Mouse (Mus musculus) Patski (cell line): ENCODE results near the gene Pcbp2. TPM values are rescaled to one million over a fixed set of nuclear protein-coding genes. Genes with fewer than 3 reads are reported as not detected.

Experiments
- ATAC-seq: fragments of 100-300 bp; one replicate; pipeline ENCODE4 v1.8.0; 2021
- CTCF ChIA-PET: fragments of 350-600 bp; sonication (Branson Sonifier 250); formaldehyde crosslinking; loops from one replicate; lab custom pipeline; 2022; ENCODE audit warnings: inconsistent platforms; lab: Charles Lee
- POLR2A ChIA-PET: fragments of 350-600 bp; sonication (Branson Sonifier 250); formaldehyde crosslinking; loops from one replicate; lab custom pipeline; 2022; ENCODE audit warnings: antibody characterized with exemption, inconsistent platforms; lab: Charles Lee
- DNase-seq: peaks from one replicate; pipeline ENCODE4 v3.0.0-alpha.2; 2011; ENCODE audit warnings: low read depth, low spot score
- H3K27me3 ChIP-seq: fragments of 371-371 bp; one replicate; pipeline ENCODE4 v1.5.1; 2021
- CTCF ChIP-seq: fragments of 100-300 bp; IDR thresholded peaks from one replicate; pipeline ENCODE4 v1.5.1; 2021
- in situ Hi-C: fragments of 300-500 bp; cut with MboI; formaldehyde crosslinking; loops from 3 replicates; pipeline ENCODE4 v1.11.1; 2018; ENCODE audit warnings: low pct_unique_long_range_greater_than_20kb, mixed read lengths
- polyA plus RNA-seq: library from polyadenylated mRNA; unstranded; gene quantifications from one replicate; pipeline ENCODE4 v1.2.3, GENCODE M21; 2021

The Pcbp2 gene
- polyA plus RNA-seq, 1 experiment from 2014 or later = 801 TPM

- in situ Hi-C loops = no loop called here
- CTCF ChIA-PET = interaction anchor here (1.0 to 1.8 kb wide), 2 partner anchors 9 to 10 kb away, joined by 3 to 5 read pairs; no protein-coding TSS in a partner anchor
- ATAC-seq = peak; percentile 95
- POLR2A ChIA-PET = interaction anchor here (0.5 to 2.1 kb wide), 9 partner anchors 8 to 239 kb away, joined by 3 to 6 read pairs (median 5); partner anchors contain the start of genes Mfsd5 and Prr13
- peak; percentile 99 for DNase-seq
- H3K27me3 ChIP-seq = no peaks in the 10 kb centered on the region
- no peak for TF ChIP-seq CTCF
These were observed 47.9 kb downstream of the Pcbp2 start, which contains the start of gene Tarbp2 for GRCm38 (mm10) chr15:102517976-102518858. Gene Tarbp2, plus strand, starts transcription at chr15:102518192.

DNA sequence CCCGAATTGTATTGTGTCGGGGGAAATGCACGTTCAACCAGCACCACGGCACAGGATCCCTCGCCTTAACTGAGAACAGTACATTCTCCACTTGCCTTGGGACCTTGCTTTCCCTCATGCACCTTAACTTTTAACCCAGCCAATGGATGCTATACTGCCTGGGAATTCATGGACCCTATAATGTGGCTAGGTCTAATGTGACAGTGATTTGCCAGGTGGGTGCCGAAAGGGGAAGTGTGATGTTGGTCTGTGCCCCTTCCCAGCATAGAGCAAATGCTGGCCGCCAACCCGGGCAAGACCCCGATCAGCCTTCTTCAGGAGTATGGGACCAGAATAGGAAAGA, 48.5 kb downstream of the Pcbp2 start:
- ChIA-PET POLR2A (interaction anchor here (0.5 to 2.1 kb wide), 4 partner anchors 8 to 57 kb away, joined by 3 to 6 read pairs (median 4); no protein-coding TSS in a partner anchor), CTCF (interaction anchor here (1.8 kb wide), 1 partner anchor 9 kb away, joined by 5 read pairs; no protein-coding TSS in a partner anchor)
- no peaks in the 10 kb centered on the region for H3K27me3 ChIP-seq
- no peak for TF ChIP-seq CTCF
- in situ Hi-C loops = no loop called here
- ATAC-seq (no peak), DNase-seq (no peak)

DNA sequence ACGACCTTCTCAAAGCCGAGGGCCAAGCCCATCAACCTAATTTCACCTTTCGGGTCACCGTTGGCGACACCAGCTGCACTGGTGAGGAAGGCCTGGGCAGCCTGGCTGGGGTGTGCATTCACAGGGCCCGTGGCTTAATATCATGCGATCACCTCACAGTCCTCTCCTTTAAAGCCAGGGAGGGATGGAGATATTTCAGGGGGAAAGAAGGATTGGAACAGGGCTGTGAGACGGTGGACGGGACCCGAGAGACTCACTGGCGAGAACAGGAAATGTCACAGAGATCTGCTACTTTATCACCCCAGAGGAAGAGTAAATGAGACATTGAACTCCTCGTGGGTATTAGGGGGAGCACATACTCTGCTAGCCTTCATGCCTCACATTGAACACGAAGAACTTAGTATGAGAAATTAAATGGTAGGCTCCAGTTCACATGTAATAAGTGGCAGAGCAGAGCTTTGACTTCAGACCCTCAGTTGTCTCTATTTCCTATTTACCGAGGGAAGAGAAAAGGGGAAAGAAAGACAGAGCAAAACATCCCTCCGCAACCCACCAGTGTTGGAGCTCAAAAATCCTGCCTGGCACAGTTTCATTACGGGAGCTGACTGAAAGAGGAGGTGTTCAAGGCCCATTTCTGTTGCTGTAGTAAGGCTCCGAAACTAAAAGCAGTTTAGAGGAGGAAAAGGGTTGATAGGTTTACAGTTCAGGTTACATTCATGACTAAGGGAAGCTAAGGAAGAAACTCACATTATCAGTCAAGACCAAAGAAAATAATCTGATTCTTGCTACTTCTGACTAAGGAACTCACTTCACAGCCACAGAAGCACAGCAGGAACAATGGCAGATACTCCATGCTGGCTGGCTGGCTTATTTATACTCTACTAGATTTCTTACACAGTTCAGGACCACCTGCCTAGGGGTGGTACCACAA, 49.1 kb downstream of the Pcbp2 start:
- no peak for TF ChIP-seq CTCF
- ATAC-seq = no peak

DNA sequence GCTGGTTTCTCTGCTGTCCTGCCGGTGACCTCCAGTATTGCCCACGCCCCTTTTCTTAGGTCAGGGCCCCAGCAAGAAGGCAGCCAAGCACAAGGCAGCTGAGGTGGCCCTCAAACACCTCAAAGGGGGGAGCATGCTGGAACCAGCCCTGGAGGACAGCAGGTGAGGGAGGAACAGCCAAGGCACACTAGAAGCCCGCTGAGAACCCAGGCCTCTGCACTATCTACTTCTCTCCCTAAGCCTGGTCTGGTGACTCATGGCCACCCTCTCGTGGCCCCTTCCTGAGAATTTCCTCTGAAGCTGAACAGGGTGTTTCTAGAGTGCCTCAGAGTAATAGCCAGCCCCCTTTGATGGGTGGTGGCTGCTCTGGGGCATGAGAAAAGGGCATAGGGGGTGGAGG, 50.1 kb downstream of the Pcbp2 start:
- no peak for ATAC-seq
- ChIA-PET CTCF (interaction anchor here (1.3 kb wide), 1 partner anchor 9 kb away, joined by 4 read pairs; no protein-coding TSS in a partner anchor), POLR2A (interaction anchor here (0.5 kb wide), 1 partner anchor 90 kb away, joined by 6 read pairs; no protein-coding TSS in a partner anchor)
- in situ Hi-C loops = no loop called here
- no peak for TF ChIP-seq CTCF
- no peak for DNase-seq
- H3K27me3 ChIP-seq = no peaks in the 10 kb centered on the region

More for the DNA sequence above, 49.1 kb downstream of the Pcbp2 start:
- POLR2A ChIA-PET = interaction anchor here (0.5 to 2.1 kb wide), 3 partner anchors 9 to 89 kb away, joined by 3 to 6 read pairs (median 6); no protein-coding TSS in a partner anchor
- H3K27me3 ChIP-seq = no peaks in the 10 kb centered on the region
- in situ Hi-C loops = no loop called here
- no peak for DNase-seq
- CTCF ChIA-PET = no interaction called here

DNA sequence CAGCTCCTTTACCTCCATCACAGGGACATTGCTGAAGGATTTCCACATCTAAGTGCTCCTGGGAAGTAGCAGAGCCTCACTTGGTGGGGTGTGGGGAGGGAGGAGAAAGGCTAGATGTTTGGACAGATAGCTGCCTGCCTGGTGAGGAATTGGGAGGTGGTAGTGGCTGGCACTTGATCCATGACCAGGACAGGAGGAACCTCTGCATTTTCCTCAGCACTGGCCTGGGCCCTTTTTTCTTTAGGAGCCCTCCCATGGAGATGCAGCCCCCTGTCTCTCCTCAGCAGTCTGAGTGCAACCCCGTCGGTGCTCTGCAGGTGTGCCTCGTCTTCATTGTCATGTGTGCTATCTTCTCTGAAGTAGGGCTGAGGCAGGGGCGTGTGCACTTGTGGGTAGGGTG, 51.1 kb downstream of the Pcbp2 start:
- no peak for TF ChIP-seq CTCF
- no peak for DNase-seq
- H3K27me3 ChIP-seq = no peaks in the 10 kb centered on the region
- in situ Hi-C loops = no loop called here
- POLR2A ChIA-PET = interaction anchor here (1.0 kb wide), 1 partner anchor 50 kb away, joined by 3 read pairs; no protein-coding TSS in a partner anchor
- CTCF ChIA-PET = interaction anchor here (0.6 to 1.3 kb wide), 2 partner anchors 8 to 51 kb away, joined by 3 to 4 read pairs; partner anchors contain the start of gene Pcbp2
- ATAC-seq = no peak

DNA sequence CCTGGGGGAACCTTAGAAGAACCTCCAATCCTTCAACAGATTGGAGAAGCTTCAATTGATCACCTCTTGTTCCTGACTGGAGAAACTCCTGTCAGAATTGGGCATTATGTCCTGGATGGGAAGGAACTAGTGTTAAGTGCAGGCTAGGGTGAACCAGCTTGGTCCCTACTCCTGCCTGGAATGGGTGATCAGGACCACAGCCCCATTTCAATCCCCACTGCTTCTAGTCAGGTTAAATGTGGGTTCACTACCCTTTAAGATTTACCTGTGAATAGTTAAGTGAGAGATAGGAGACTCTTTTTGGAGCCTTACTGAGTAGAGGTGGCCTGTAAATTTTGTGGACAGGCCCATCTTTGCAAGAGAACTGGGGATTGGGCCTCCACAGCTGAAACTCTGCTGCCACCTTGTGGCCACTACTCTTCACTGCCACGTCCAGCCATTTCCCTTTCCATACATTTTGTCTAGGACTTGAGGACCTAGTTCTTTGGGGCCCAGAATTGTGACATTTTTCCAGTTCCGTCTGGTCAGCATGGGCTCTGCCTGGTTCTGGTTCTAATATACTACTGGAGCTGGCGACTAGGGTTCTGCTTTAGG, 54.6 kb downstream of the Pcbp2 start, which contains the start of gene Npff:
TSS of gene Npff (minus strand) at position 51 of the 594 bp plus-strand sequence.
- no peak for DNase-seq
- no peak for TF ChIP-seq CTCF
- POLR2A ChIA-PET = interaction anchor here (0.6 to 1.1 kb wide), 5 partner anchors 11 to 102 kb away, joined by 3 to 7 read pairs (median 3); no protein-coding TSS in a partner anchor
- no peaks in the 10 kb centered on the region for H3K27me3 ChIP-seq
- CTCF ChIA-PET = interaction anchor here (0.7 to 2.0 kb wide), 18 partner anchors 8 to 143 kb away, joined by 3 to 12 read pairs (median 4); partner anchors contain the start of genes Gm10337, Map3k12 and Pcbp2
- peak; percentile 40 for ATAC-seq
- in situ Hi-C loops = no loop called here

DNA sequence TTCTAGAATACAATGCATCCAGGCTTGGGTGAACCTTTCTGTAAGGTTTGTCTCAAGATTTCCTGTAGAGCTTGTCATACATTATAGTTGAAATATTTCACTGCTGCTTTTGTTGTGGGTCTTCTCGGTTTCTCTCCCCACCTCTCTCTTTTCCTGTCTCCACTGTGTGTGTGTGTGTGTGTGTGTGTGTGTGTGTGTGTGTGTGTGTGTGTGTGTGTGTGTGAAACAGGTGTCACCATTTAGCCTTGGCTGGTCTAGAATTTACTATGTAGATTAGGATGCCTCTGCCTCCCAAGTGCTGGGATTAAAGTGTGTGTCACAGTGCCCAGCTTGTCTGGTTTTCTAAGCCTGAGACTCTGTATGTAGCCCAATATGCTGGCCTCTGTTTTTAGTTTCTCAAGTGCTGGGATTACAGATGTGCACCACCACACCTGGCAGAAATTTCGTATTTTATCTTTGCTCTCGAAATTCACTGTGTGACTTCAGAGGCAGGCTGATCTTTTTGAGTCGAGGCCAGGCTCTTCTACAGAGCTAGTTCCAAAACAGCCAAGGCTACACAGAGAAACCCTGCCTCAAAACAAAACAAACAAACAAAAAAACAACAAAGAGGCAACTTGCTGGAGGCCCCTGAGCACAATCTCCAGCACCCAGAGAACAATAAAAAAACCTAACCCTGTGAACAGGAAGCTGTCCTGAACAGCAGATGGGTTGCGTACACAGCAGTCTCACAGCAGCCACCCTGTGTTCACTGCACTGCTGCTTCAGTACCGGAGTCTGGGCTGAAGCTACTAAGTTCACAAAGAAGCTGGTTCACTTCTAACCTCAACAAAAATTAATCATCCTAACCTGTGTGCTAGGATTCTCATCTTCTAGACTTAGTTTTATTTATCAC, 56.0 kb downstream of the Pcbp2 start:
- DNase-seq (no peak), ATAC-seq (no peak)
- in situ Hi-C loops = no loop called here
- TF ChIP-seq CTCF = no peak
- ChIA-PET POLR2A (interaction anchor here (0.7 to 1.1 kb wide), 2 partner anchors 55 to 66 kb away, joined by 3 to 4 read pairs; no protein-coding TSS in a partner anchor), CTCF (interaction anchor here (1.0 to 2.0 kb wide), 8 partner anchors 8 to 62 kb away, joined by 3 to 12 read pairs (median 8); partner anchors contain the start of gene Pcbp2)
- H3K27me3 ChIP-seq = no peaks in the 10 kb centered on the region

GRCm38 (mm10) chr15:102527936-102528335, 57.6 kb downstream of the Pcbp2 start:
- no peak for ATAC-seq
- no peak for DNase-seq
- in situ Hi-C loops = no loop called here
- CTCF ChIA-PET = interaction anchor here (1.2 to 2.0 kb wide), 3 partner anchors 9 to 143 kb away, joined by 5 to 9 read pairs (median 7); partner anchors contain the start of gene Tarbp2
- peak; percentile 68 for TF ChIP-seq CTCF
- no peaks in the 10 kb centered on the region for H3K27me3 ChIP-seq
- POLR2A ChIA-PET = interaction anchor here (0.7 kb wide), 1 partner anchor 25 kb away, joined by 3 read pairs; no protein-coding TSS in a partner anchor
